Mouse (Mus musculus): ENCODE measurements around the gene Gm10271. TPM values are rescaled to one million over a fixed set of nuclear protein-coding genes. Genes with fewer than 3 reads are reported as not detected.
A peak's percentile ranks its signal among the peaks of the same experiment; 100 is the strongest.

The Gm10271 gene
- polyA plus RNA-seq, 1 experiment: not detected

- Histone ChIP-seq H3K4me3 (ENCODE audit: control insufficient read depth, low read depth, low read length) (no peak overlapping the region), H3K4me1 (ENCODE audit: control insufficient read depth, insufficient read depth, low read length) (peaks cover 8% of the 10 kb centered on the region), H3K27me3 (ENCODE audit: control insufficient read depth, insufficient read depth, low read length) (no peaks in the 10 kb centered on the region), H3K36me3 (ENCODE audit: control insufficient read depth, insufficient read depth, low read length) (no peaks in the 10 kb centered on the region), H3K27ac (ENCODE audit: control insufficient read depth, insufficient read depth, low read depth, low read length) (no peak overlapping the region)
- TF ChIP-seq POLR2A (IDR thresholded peaks at IDR 0.05; ENCODE audit: control insufficient read depth, low read depth, low read length): no peak
- TF ChIP-seq CTCF (IDR thresholded peaks at IDR 0.05; ENCODE audit: control insufficient read depth, insufficient read depth, insufficient replicate concordance, low read depth, low read length): no peak
Observed at GRCm38 (mm10) chr10:116993971-116994370, 21.6 kb upstream of the Gm10271 start.

- Histone ChIP-seq H3K27ac (ENCODE audit: control insufficient read depth, insufficient read depth, low read depth, low read length) (no peak within 1 kb of the TSS), H3K4me3 (ENCODE audit: control insufficient read depth, low read depth, low read length) (no peak within 1 kb of the TSS)
- no peak for TF ChIP-seq CTCF (IDR thresholded peaks at IDR 0.05; ENCODE audit: control insufficient read depth, insufficient read depth, insufficient replicate concordance, low read depth, low read length)
- no peak for TF ChIP-seq POLR2A (IDR thresholded peaks at IDR 0.05; ENCODE audit: control insufficient read depth, low read depth, low read length)
Observed at GRCm38 (mm10) chr10:116986264-116987082, 14.1 kb upstream of the Gm10271 start, which contains the start of gene Best3. Gene Best3, plus strand, starts transcription at chr10:116986314.

GRCm38 (mm10) chr10:116984836-116985235 is 12.4 kb upstream of the Gm10271 start:
- TF ChIP-seq CTCF (IDR thresholded peaks at IDR 0.05; ENCODE audit: control insufficient read depth, insufficient read depth, insufficient replicate concordance, low read depth, low read length) (no peak), POLR2A (IDR thresholded peaks at IDR 0.05; ENCODE audit: control insufficient read depth, low read depth, low read length) (no peak)
- Histone ChIP-seq H3K4me3 (ENCODE audit: control insufficient read depth, low read depth, low read length) (no peak overlapping the region), H3K27me3 (ENCODE audit: control insufficient read depth, insufficient read depth, low read length) (no peaks in the 10 kb centered on the region), H3K36me3 (ENCODE audit: control insufficient read depth, insufficient read depth, low read length) (no peaks in the 10 kb centered on the region), H3K27ac (ENCODE audit: control insufficient read depth, insufficient read depth, low read depth, low read length) (no peak overlapping the region), H3K4me1 (ENCODE audit: control insufficient read depth, insufficient read depth, low read length) (no peaks in the 10 kb centered on the region)

More at GRCm38 (mm10) chr10:116986264-116987082, 14.1 kb upstream of the Gm10271 start, which contains the start of gene Best3:
- H3K36me3 ChIP-seq (ENCODE audit: control insufficient read depth, insufficient read depth, low read length): no peaks in the 10 kb centered on the region
- H3K27me3 ChIP-seq (ENCODE audit: control insufficient read depth, insufficient read depth, low read length): no peaks in the 10 kb centered on the region
- H3K4me1 ChIP-seq (ENCODE audit: control insufficient read depth, insufficient read depth, low read length): no peaks in the 10 kb centered on the region

GRCm38 (mm10) chr10:116982526-116982925 is 10.1 kb upstream of the Gm10271 start:
- no peaks in the 10 kb centered on the region for H3K27me3 ChIP-seq (ENCODE audit: control insufficient read depth, insufficient read depth, low read length)
- no peaks in the 10 kb centered on the region for H3K36me3 ChIP-seq (ENCODE audit: control insufficient read depth, insufficient read depth, low read length)
- no peak overlapping the region for H3K27ac ChIP-seq (ENCODE audit: control insufficient read depth, insufficient read depth, low read depth, low read length)
- TF ChIP-seq POLR2A (IDR thresholded peaks at IDR 0.05; ENCODE audit: control insufficient read depth, low read depth, low read length) (no peak), CTCF (IDR thresholded peaks at IDR 0.05; ENCODE audit: control insufficient read depth, insufficient read depth, insufficient replicate concordance, low read depth, low read length) (no peak)
- H3K4me1 ChIP-seq (ENCODE audit: control insufficient read depth, insufficient read depth, low read length): no peaks in the 10 kb centered on the region
- no peak overlapping the region for H3K4me3 ChIP-seq (ENCODE audit: control insufficient read depth, low read depth, low read length)

GRCm38 (mm10) chr10:116980888-116981287 is 8.5 kb upstream of the Gm10271 start:
- Histone ChIP-seq H3K4me1 (ENCODE audit: control insufficient read depth, insufficient read depth, low read length) (no peaks in the 10 kb centered on the region), H3K27me3 (ENCODE audit: control insufficient read depth, insufficient read depth, low read length) (no peaks in the 10 kb centered on the region), H3K4me3 (ENCODE audit: control insufficient read depth, low read depth, low read length) (no peak overlapping the region), H3K36me3 (ENCODE audit: control insufficient read depth, insufficient read depth, low read length) (no peaks in the 10 kb centered on the region), H3K27ac (ENCODE audit: control insufficient read depth, insufficient read depth, low read depth, low read length) (no peak overlapping the region)
- peak; percentile 11; the same call in 1 of the 2 replicates for TF ChIP-seq CTCF (IDR thresholded peaks at IDR 0.05; ENCODE audit: control insufficient read depth, insufficient read depth, insufficient replicate concordance, low read depth, low read length)
- TF ChIP-seq POLR2A (IDR thresholded peaks at IDR 0.05; ENCODE audit: control insufficient read depth, low read depth, low read length): no peak

GRCm38 (mm10) chr10:116980273-116980672 is 7.9 kb upstream of the Gm10271 start:
- Histone ChIP-seq H3K4me3 (ENCODE audit: control insufficient read depth, low read depth, low read length) (no peak overlapping the region), H3K27ac (ENCODE audit: control insufficient read depth, insufficient read depth, low read depth, low read length) (no peak overlapping the region), H3K4me1 (ENCODE audit: control insufficient read depth, insufficient read depth, low read length) (no peaks in the 10 kb centered on the region), H3K36me3 (ENCODE audit: control insufficient read depth, insufficient read depth, low read length) (no peaks in the 10 kb centered on the region), H3K27me3 (ENCODE audit: control insufficient read depth, insufficient read depth, low read length) (no peaks in the 10 kb centered on the region)
- TF ChIP-seq CTCF (IDR thresholded peaks at IDR 0.05; ENCODE audit: control insufficient read depth, insufficient read depth, insufficient replicate concordance, low read depth, low read length) (no peak), POLR2A (IDR thresholded peaks at IDR 0.05; ENCODE audit: control insufficient read depth, low read depth, low read length) (no peak)

GRCm38 (mm10) chr10:116978841-116979240 is 6.4 kb upstream of the Gm10271 start:
- H3K4me1 ChIP-seq (ENCODE audit: control insufficient read depth, insufficient read depth, low read length): no peaks in the 10 kb centered on the region
- no peak overlapping the region for H3K27ac ChIP-seq (ENCODE audit: control insufficient read depth, insufficient read depth, low read depth, low read length)
- H3K27me3 ChIP-seq (ENCODE audit: control insufficient read depth, insufficient read depth, low read length): no peaks in the 10 kb centered on the region
- no peak for TF ChIP-seq POLR2A (IDR thresholded peaks at IDR 0.05; ENCODE audit: control insufficient read depth, low read depth, low read length)
- TF ChIP-seq CTCF (IDR thresholded peaks at IDR 0.05; ENCODE audit: control insufficient read depth, insufficient read depth, insufficient replicate concordance, low read depth, low read length): no peak
- H3K4me3 ChIP-seq (ENCODE audit: control insufficient read depth, low read depth, low read length): no peak overlapping the region
- H3K36me3 ChIP-seq (ENCODE audit: control insufficient read depth, insufficient read depth, low read length): no peaks in the 10 kb centered on the region
